Mouse (Mus musculus) liver, embryonic 14.5 days (tissue): Measurements from ENCODE around the gene Cpne5.

Experiments
- CTCF ChIP-seq: IDR thresholded peaks from 2 replicates; pipeline ENCODE4 v1.5.1; 2016; ENCODE audit warnings: antibody characterized with exemption, low read depth, control low read depth
- EP300 ChIP-seq: IDR thresholded peaks from 2 replicates; pipeline ENCODE4 v1.6.1; 2016; ENCODE audit warnings: antibody characterized with exemption, low read depth

- TF ChIP-seq CTCF (no peak), EP300 (no peak)
Measured at GRCm38 (mm10) chr17:29238421-29238945, 516 bp upstream of the Cpne5 start.
